Mouse (Mus musculus): ENCODE data around the gene Nrxn3. TPM values are rescaled to one million over a fixed set of nuclear protein-coding genes. Genes with fewer than 3 reads are reported as not detected.

Gene Nrxn3
- polyA plus RNA-seq, 1 experiment = 3.0 TPM

GRCm38 (mm10) chr12:89041429-89042107 is 318.9 kb downstream of the Nrxn3 start:
- Histone ChIP-seq H3K27me3 (ENCODE audit: control insufficient read depth, insufficient read depth, insufficient read length) (no peaks in the 10 kb centered on the region), H3K79me2 (ENCODE audit: control insufficient read depth, insufficient read depth) (no peaks in the 10 kb centered on the region), H3K4me2 (ENCODE audit: low read depth) (no peak overlapping the region), H3ac (ENCODE audit: control insufficient read depth, insufficient read length) (no peak overlapping the region), H3K36me3 (ENCODE audit: control insufficient read depth, insufficient read depth) (no peaks in the 10 kb centered on the region), H3K4me3 (no peak overlapping the region)
- TF ChIP-seq REST (IDR thresholded peaks at IDR 0.05; ENCODE audit: insufficient read depth, insufficient read length) = no peak
- TF ChIP-seq TCF3 (IDR thresholded peaks at IDR 0.05; ENCODE audit: insufficient read length, low read depth) = no peak
- TF ChIP-seq SRF (IDR thresholded peaks at IDR 0.05; ENCODE audit: control insufficient read depth, insufficient read length, low read depth) = no peak
- no peak for TF ChIP-seq TCF12 (IDR thresholded peaks at IDR 0.05; ENCODE audit: insufficient read depth, poor library complexity, severe bottlenecking)
- no peak for TF ChIP-seq POLR2AphosphoS2 (IDR thresholded peaks at IDR 0.05; ENCODE audit: insufficient read length, low read depth)
- no peak for TF ChIP-seq CEBPB (IDR thresholded peaks at IDR 0.05; ENCODE audit: insufficient read depth, poor library complexity, severe bottlenecking)
- no peak for TF ChIP-seq MAX (IDR thresholded peaks at IDR 0.05; ENCODE audit: low read depth)
- no peak for TF ChIP-seq E2F4 (IDR thresholded peaks at IDR 0.05; ENCODE audit: insufficient read depth)
- no peak for TF ChIP-seq MYOD1 (IDR thresholded peaks at IDR 0.05; ENCODE audit: control insufficient read depth in 1 of 3, insufficient read length in 2 of 3, low read depth in 2 of 3)
- TF ChIP-seq MYOG (IDR thresholded peaks at IDR 0.05; ENCODE audit: control insufficient read depth in 1 of 3, insufficient read depth in 1 of 3, insufficient read length in 2 of 3, low read depth in 2 of 3) = no peak
- TF ChIP-seq USF1 (IDR thresholded peaks at IDR 0.05; ENCODE audit: low read depth) = no peak
- no peak for TF ChIP-seq POLR2A (IDR thresholded peaks at IDR 0.05; ENCODE audit: insufficient read length, low read depth)

DNA sequence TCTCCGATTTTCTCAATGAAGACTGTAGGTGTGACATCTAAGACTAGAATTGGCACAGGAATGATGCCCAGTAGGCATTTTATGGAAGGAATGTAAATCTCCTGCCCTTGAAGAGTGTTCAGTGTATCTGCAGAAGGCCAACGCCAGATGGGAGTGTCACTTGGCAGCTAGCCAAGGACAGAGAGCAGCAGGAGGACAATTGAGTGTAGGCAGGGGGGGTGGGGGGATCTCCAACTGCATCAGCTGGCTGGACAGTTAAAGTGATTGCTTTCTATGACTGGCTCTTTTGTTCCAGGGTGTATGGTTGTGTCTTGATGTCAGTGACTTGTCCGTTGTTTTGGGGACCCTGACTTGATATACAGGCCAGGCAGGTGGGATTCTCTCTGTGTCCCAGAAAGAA is 326.6 kb downstream of the Nrxn3 start:
- TF ChIP-seq SRF (IDR thresholded peaks at IDR 0.05; ENCODE audit: control insufficient read depth, insufficient read length, low read depth) (no peak), TCF3 (IDR thresholded peaks at IDR 0.05; ENCODE audit: insufficient read length, low read depth) (no peak), MYOD1 (IDR thresholded peaks at IDR 0.05; ENCODE audit: control insufficient read depth in 1 of 3, insufficient read length in 2 of 3, low read depth in 2 of 3) (no peak), MYOG (IDR thresholded peaks at IDR 0.05; ENCODE audit: control insufficient read depth in 1 of 3, insufficient read depth in 1 of 3, insufficient read length in 2 of 3, low read depth in 2 of 3) (no peak), POLR2AphosphoS2 (IDR thresholded peaks at IDR 0.05; ENCODE audit: insufficient read length, low read depth) (no peak), USF1 (IDR thresholded peaks at IDR 0.05; ENCODE audit: low read depth) (no peak), CEBPB (IDR thresholded peaks at IDR 0.05; ENCODE audit: insufficient read depth, poor library complexity, severe bottlenecking) (no peak), REST (IDR thresholded peaks at IDR 0.05; ENCODE audit: insufficient read depth, insufficient read length) (no peak), TCF12 (IDR thresholded peaks at IDR 0.05; ENCODE audit: insufficient read depth, poor library complexity, severe bottlenecking) (no peak), MAX (IDR thresholded peaks at IDR 0.05; ENCODE audit: low read depth) (no peak), POLR2A (IDR thresholded peaks at IDR 0.05; ENCODE audit: insufficient read length, low read depth) (no peak), E2F4 (IDR thresholded peaks at IDR 0.05; ENCODE audit: insufficient read depth) (no peak)
- Histone ChIP-seq H3K4me2 (ENCODE audit: low read depth) (no peak overlapping the region), H3ac (ENCODE audit: control insufficient read depth, insufficient read length) (no peak overlapping the region)

GRCm38 (mm10) chr12:89049686-89050085 is 327.0 kb downstream of the Nrxn3 start:
- Histone ChIP-seq H3K79me2 (ENCODE audit: control insufficient read depth, insufficient read depth) (no peaks in the 10 kb centered on the region), H3ac (ENCODE audit: control insufficient read depth, insufficient read length) (no peak overlapping the region), H3K4me3 (no peak overlapping the region), H3K36me3 (ENCODE audit: control insufficient read depth, insufficient read depth) (no peaks in the 10 kb centered on the region), H3K27me3 (ENCODE audit: control insufficient read depth, insufficient read depth, insufficient read length) (no peaks in the 10 kb centered on the region), H3K4me2 (ENCODE audit: low read depth) (no peak overlapping the region)
- no peak for TF ChIP-seq MYOG (IDR thresholded peaks at IDR 0.05; ENCODE audit: control insufficient read depth in 1 of 3, insufficient read depth in 1 of 3, insufficient read length in 2 of 3, low read depth in 2 of 3)
- no peak for TF ChIP-seq MAX (IDR thresholded peaks at IDR 0.05; ENCODE audit: low read depth)
- no peak for TF ChIP-seq MYOD1 (IDR thresholded peaks at IDR 0.05; ENCODE audit: control insufficient read depth in 1 of 3, insufficient read length in 2 of 3, low read depth in 2 of 3)
- TF ChIP-seq TCF3 (IDR thresholded peaks at IDR 0.05; ENCODE audit: insufficient read length, low read depth) = no peak
- no peak for TF ChIP-seq POLR2A (IDR thresholded peaks at IDR 0.05; ENCODE audit: insufficient read length, low read depth)
- no peak for TF ChIP-seq TCF12 (IDR thresholded peaks at IDR 0.05; ENCODE audit: insufficient read depth, poor library complexity, severe bottlenecking)

More for the DNA sequence above, 326.6 kb downstream of the Nrxn3 start:
- Histone ChIP-seq H3K27me3 (ENCODE audit: control insufficient read depth, insufficient read depth, insufficient read length) (no peaks in the 10 kb centered on the region), H3K79me2 (ENCODE audit: control insufficient read depth, insufficient read depth) (no peaks in the 10 kb centered on the region), H3K36me3 (ENCODE audit: control insufficient read depth, insufficient read depth) (no peaks in the 10 kb centered on the region), H3K4me3 (no peak overlapping the region)

GRCm38 (mm10) chr12:89072436-89072835 is 349.8 kb downstream of the Nrxn3 start:
- Histone ChIP-seq H3K4me3 (no peak overlapping the region), H3K27me3 (ENCODE audit: control insufficient read depth, insufficient read depth, insufficient read length) (no peaks in the 10 kb centered on the region), H3K79me2 (ENCODE audit: control insufficient read depth, insufficient read depth) (no peaks in the 10 kb centered on the region), H3K4me2 (ENCODE audit: low read depth) (no peak overlapping the region), H3ac (ENCODE audit: control insufficient read depth, insufficient read length) (no peak overlapping the region), H3K36me3 (ENCODE audit: control insufficient read depth, insufficient read depth) (no peaks in the 10 kb centered on the region)
- TF ChIP-seq SRF (IDR thresholded peaks at IDR 0.05; ENCODE audit: control insufficient read depth, insufficient read length, low read depth) (no peak), MYOD1 (IDR thresholded peaks at IDR 0.05; ENCODE audit: control insufficient read depth in 1 of 3, insufficient read length in 2 of 3, low read depth in 2 of 3) (no peak), MAX (IDR thresholded peaks at IDR 0.05; ENCODE audit: low read depth) (no peak), TCF12 (IDR thresholded peaks at IDR 0.05; ENCODE audit: insufficient read depth, poor library complexity, severe bottlenecking) (no peak), CEBPB (IDR thresholded peaks at IDR 0.05; ENCODE audit: insufficient read depth, poor library complexity, severe bottlenecking) (no peak), MYOG (IDR thresholded peaks at IDR 0.05; ENCODE audit: control insufficient read depth in 1 of 3, insufficient read depth in 1 of 3, insufficient read length in 2 of 3, low read depth in 2 of 3) (no peak), POLR2AphosphoS2 (IDR thresholded peaks at IDR 0.05; ENCODE audit: insufficient read length, low read depth) (no peak)
